Mouse (Mus musculus) myocyte (in vitro differentiated cells): Measurements from ENCODE around the gene Gm20388. TPM values are rescaled to one million over a fixed set of nuclear protein-coding genes. Genes with fewer than 3 reads are reported as not detected.

ENCODE experiments used
- H3K27me3 ChIP-seq: one replicate; pipeline ENCODE4 v1.6.1; 2011; ENCODE audit not compliant: control insufficient read depth, insufficient read depth, insufficient read length
- H3K36me3 ChIP-seq: one replicate; pipeline ENCODE4 v1.6.1; 2011; ENCODE audit not compliant: control insufficient read depth, insufficient read depth
- H3K4me2 ChIP-seq: one replicate; pipeline ENCODE4 v1.6.1; 2011; ENCODE audit warnings: low read depth, control low read depth
- H3K4me3 ChIP-seq: one replicate; pipeline ENCODE4 v1.5.1; 2011; ENCODE audit warnings: mild to moderate bottlenecking, control low read depth, moderate library complexity
- H3K79me2 ChIP-seq: one replicate; pipeline ENCODE4 v1.6.1; 2011; ENCODE audit not compliant: control insufficient read depth, insufficient read depth
- H3ac ChIP-seq: one replicate; pipeline ENCODE4 v1.6.1; 2011; ENCODE audit not compliant: control insufficient read depth, insufficient read length
- CEBPB ChIP-seq: IDR thresholded peaks from 2 replicates; pipeline ENCODE4 v1.6.1; 2011; ENCODE audit warnings: mild to moderate bottlenecking, moderate library complexity; ENCODE audit not compliant: poor library complexity, insufficient read depth, severe bottlenecking
- E2F4 ChIP-seq: IDR thresholded peaks from one replicate; pipeline ENCODE4 v1.6.1; 2011; ENCODE audit warnings: mild to moderate bottlenecking, control low read depth, moderate library complexity; ENCODE audit not compliant: insufficient read depth
- MAX ChIP-seq: IDR thresholded peaks from one replicate; pipeline ENCODE4 v1.6.1; 2011; ENCODE audit warnings: low read depth, mild to moderate bottlenecking, control low read depth
- MYOD1 ChIP-seq, 3 experiments: IDR thresholded peaks; one replicate each; pipeline ENCODE4 v1.6.1; 2011; ENCODE audit warnings: control low read depth in 2 of 3, low read depth in 2 of 3, mild to moderate bottlenecking in 2 of 3, moderate library complexity in 1 of 3; ENCODE audit not compliant: insufficient read length in 2 of 3, control insufficient read depth in 1 of 3
- MYOG ChIP-seq, 3 experiments: IDR thresholded peaks; one replicate each; pipeline ENCODE4 v1.6.1; 2011; ENCODE audit warnings: control low read depth in 2 of 3, low read depth in 2 of 3, mild to moderate bottlenecking in 2 of 3; ENCODE audit not compliant: insufficient read length in 2 of 3, control insufficient read depth in 1 of 3, insufficient read depth in 1 of 3
- POLR2A ChIP-seq: IDR thresholded peaks from one replicate; pipeline ENCODE4 v1.6.1; 2011; ENCODE audit warnings: low read depth, mild to moderate bottlenecking, control low read depth, moderate library complexity; ENCODE audit not compliant: insufficient read length
- POLR2AphosphoS2 ChIP-seq: IDR thresholded peaks from one replicate; pipeline ENCODE4 v1.6.1; 2011; ENCODE audit warnings: low read depth, control low read depth; ENCODE audit not compliant: insufficient read length
- REST ChIP-seq: IDR thresholded peaks from one replicate; pipeline ENCODE4 v1.6.1; 2011; ENCODE audit warnings: mild to moderate bottlenecking, control low read depth, moderate library complexity; ENCODE audit not compliant: insufficient read depth, insufficient read length
- SRF ChIP-seq: IDR thresholded peaks from one replicate; pipeline ENCODE4 v1.6.1; 2011; ENCODE audit warnings: low read depth; ENCODE audit not compliant: control insufficient read depth, insufficient read length
- TCF12 ChIP-seq: IDR thresholded peaks from one replicate; pipeline ENCODE4 v1.6.1; 2011; ENCODE audit warnings: mild to moderate bottlenecking, control low read depth; ENCODE audit not compliant: poor library complexity, insufficient read depth, severe bottlenecking
- TCF3 ChIP-seq: IDR thresholded peaks from one replicate; pipeline ENCODE4 v1.6.1; 2011; ENCODE audit warnings: low read depth, control low read depth; ENCODE audit not compliant: insufficient read length
- USF1 ChIP-seq: IDR thresholded peaks from one replicate; pipeline ENCODE4 v1.6.1; 2011; ENCODE audit warnings: low read depth, mild to moderate bottlenecking, control low read depth, moderate library complexity
- polyA plus RNA-seq: library from polyadenylated mRNA; unstranded; fragments of >200 nt; fragmentation: generic; extraction: Trizol; gene quantifications from one replicate; pipeline ENCODE4 v1.2.1, GENCODE M21; 2012; ENCODE audit warnings: missing spikeins

Gm20388 gene
- polyA plus RNA-seq, 1 experiment = 15.3 TPM

DNA sequence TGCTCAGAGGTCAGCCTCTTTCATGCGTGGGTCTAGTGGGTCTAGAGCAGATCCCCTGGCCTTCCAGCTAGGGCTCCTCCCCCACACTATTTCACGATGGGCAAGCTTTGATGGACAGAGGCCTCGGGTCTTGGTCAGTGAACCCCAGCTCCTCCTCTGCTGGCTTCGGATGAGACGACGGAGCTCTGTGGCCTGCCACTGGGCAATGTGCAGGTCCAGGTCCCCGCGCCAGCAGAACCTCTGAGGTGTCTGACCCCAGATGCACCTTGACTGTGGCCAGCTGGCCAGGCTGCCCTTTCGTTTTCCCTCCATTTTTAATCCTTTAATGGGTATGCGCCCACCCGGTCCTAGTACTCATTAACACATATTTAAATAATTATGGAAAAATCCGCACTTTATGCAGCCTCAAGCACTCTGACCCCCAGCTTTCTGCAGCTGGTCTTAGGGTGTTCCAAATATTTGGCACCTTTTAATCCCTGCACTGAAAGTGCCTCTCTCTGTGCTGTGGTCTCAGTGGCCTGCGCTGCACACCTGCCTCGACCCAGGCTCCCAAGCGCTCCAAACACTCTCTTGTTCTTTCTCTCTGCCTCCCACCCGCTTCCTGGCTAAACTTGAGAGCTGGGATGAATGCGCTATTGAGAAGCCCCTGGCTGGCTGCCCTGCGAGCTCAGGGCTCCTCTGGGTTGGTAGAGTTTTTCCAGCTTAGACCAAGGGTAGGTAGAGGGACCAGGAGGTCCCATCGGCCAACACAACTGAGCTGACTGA lies 1293.2 kb downstream of the Gm20388 start:
- H3K27me3 ChIP-seq = no peaks in the 10 kb centered on the region
- TF ChIP-seq CEBPB (no peak), MYOD1 (IDR thresholded peaks at IDR 0.05; ENCODE audit: control insufficient read depth in 1 of 3, insufficient read length in 2 of 3, low read depth in 2 of 3) (no peak), TCF12 (no peak), TCF3 (no peak), E2F4 (no peak), MAX (no peak), MYOG (IDR thresholded peaks at IDR 0.05; ENCODE audit: control insufficient read depth in 1 of 3, insufficient read depth in 1 of 3, insufficient read length in 2 of 3, low read depth in 2 of 3) (no peak), REST (no peak), POLR2AphosphoS2 (no peak), POLR2A (no peak), USF1 (no peak), SRF (no peak)
- no peaks in the 10 kb centered on the region for H3K36me3 ChIP-seq
- H3K4me3 ChIP-seq = no peak overlapping the region
- no peak overlapping the region for H3K4me2 ChIP-seq
- no peaks in the 10 kb centered on the region for H3K79me2 ChIP-seq
- no peak overlapping the region for H3ac ChIP-seq

DNA sequence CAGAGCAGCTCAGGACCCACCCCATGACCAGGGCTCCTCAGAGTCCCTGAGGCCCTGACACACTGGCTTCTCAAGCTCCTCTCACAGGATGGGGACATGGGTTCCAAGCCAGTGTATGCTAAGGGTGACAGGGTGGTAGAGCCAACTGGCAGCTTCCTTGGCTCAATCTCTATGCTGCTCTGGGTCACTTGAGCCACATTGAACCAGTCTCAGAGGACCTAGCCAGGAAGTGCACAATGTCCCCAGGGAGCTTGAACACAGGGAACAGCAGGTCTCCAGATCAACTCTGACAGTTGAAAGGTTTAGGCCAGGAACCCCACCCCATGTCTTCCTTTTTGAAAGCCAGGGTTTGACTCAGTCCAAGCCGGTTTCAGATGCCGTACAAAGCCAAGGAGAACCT lies 1296.5 kb downstream of the Gm20388 start:
- TF ChIP-seq REST = no peak
- no peak for TF ChIP-seq POLR2A
- no peak for TF ChIP-seq SRF
- TF ChIP-seq E2F4 = no peak
- TF ChIP-seq USF1 = no peak
- TF ChIP-seq CEBPB = no peak
- TF ChIP-seq MAX = no peak
- no peak for TF ChIP-seq TCF12
- no peak for TF ChIP-seq MYOG (IDR thresholded peaks at IDR 0.05; ENCODE audit: control insufficient read depth in 1 of 3, insufficient read depth in 1 of 3, insufficient read length in 2 of 3, low read depth in 2 of 3)
- TF ChIP-seq TCF3 = no peak
- no peak for TF ChIP-seq POLR2AphosphoS2
- TF ChIP-seq MYOD1 (IDR thresholded peaks at IDR 0.05; ENCODE audit: control insufficient read depth in 1 of 3, insufficient read length in 2 of 3, low read depth in 2 of 3) = no peak
- Histone ChIP-seq H3K4me2 (no peak overlapping the region), H3ac (no peak overlapping the region), H3K27me3 (no peaks in the 10 kb centered on the region), H3K4me3 (no peak overlapping the region), H3K36me3 (no peaks in the 10 kb centered on the region), H3K79me2 (no peaks in the 10 kb centered on the region)

- Histone ChIP-seq H3K79me2 (no peaks in the 10 kb centered on the region), H3K27me3 (no peaks in the 10 kb centered on the region), H3K4me2 (no peak overlapping the region), H3K4me3 (no peak overlapping the region), H3K36me3 (no peaks in the 10 kb centered on the region), H3ac (no peak overlapping the region)
- TF ChIP-seq E2F4 (no peak), SRF (no peak), MYOG (IDR thresholded peaks at IDR 0.05; ENCODE audit: control insufficient read depth in 1 of 3, insufficient read depth in 1 of 3, insufficient read length in 2 of 3, low read depth in 2 of 3) (no peak), TCF3 (no peak), POLR2A (no peak), TCF12 (no peak), USF1 (no peak), CEBPB (no peak), MAX (no peak), MYOD1 (IDR thresholded peaks at IDR 0.05; ENCODE audit: control insufficient read depth in 1 of 3, insufficient read length in 2 of 3, low read depth in 2 of 3) (no peak), REST (no peak), POLR2AphosphoS2 (no peak)
These were observed 1300.0 kb downstream of the Gm20388 start for GRCm38 (mm10) chr8:121210627-121211026.

- H3K27me3 ChIP-seq = no peaks in the 10 kb centered on the region
- TF ChIP-seq POLR2A = no peak
- no peak for TF ChIP-seq REST
- TF ChIP-seq MAX = no peak
- no peak for TF ChIP-seq SRF
- no peak for TF ChIP-seq USF1
- no peak for TF ChIP-seq TCF3
- TF ChIP-seq TCF12 = no peak
- no peak for TF ChIP-seq POLR2AphosphoS2
- TF ChIP-seq CEBPB = no peak
- TF ChIP-seq E2F4 = no peak
- no peak overlapping the region for H3K4me2 ChIP-seq
- H3K79me2 ChIP-seq = no peaks in the 10 kb centered on the region
- H3K36me3 ChIP-seq = no peaks in the 10 kb centered on the region
- H3ac ChIP-seq = no peak overlapping the region
- H3K4me3 ChIP-seq = no peak overlapping the region
These were observed 1302.6 kb downstream of the Gm20388 start for GRCm38 (mm10) chr8:121213236-121213635.

- TF ChIP-seq MYOD1 (IDR thresholded peaks at IDR 0.05; ENCODE audit: control insufficient read depth in 1 of 3, insufficient read length in 2 of 3, low read depth in 2 of 3) = no peak
- no peak for TF ChIP-seq USF1
- TF ChIP-seq POLR2AphosphoS2 = no peak
- no peak for TF ChIP-seq MYOG (IDR thresholded peaks at IDR 0.05; ENCODE audit: control insufficient read depth in 1 of 3, insufficient read depth in 1 of 3, insufficient read length in 2 of 3, low read depth in 2 of 3)
- no peak for TF ChIP-seq CEBPB
- no peak for TF ChIP-seq MAX
- TF ChIP-seq POLR2A = no peak
- no peak for TF ChIP-seq REST
- no peak for TF ChIP-seq TCF3
- no peak for TF ChIP-seq SRF
- no peak for TF ChIP-seq E2F4
- TF ChIP-seq TCF12 = no peak
- Histone ChIP-seq H3K4me3 (no peak overlapping the region), H3K36me3 (no peaks in the 10 kb centered on the region), H3K27me3 (no peaks in the 10 kb centered on the region), H3K79me2 (no peaks in the 10 kb centered on the region), H3K4me2 (no peak overlapping the region), H3ac (no peak overlapping the region)
These were observed 1303.0 kb downstream of the Gm20388 start for GRCm38 (mm10) chr8:121213651-121214050.
